ENCODE assay signal across 8 mouse cellular contexts in genomic region chr11:71389659-71390058, GRCm38 (mm10).
DNase-seq lines count a peak whose midpoint lies in the region; ATAC-seq and TF ChIP-seq lines count a peak whose summit lies in the region.

No protein-coding gene starts in this region.

- peak overlapping the region; percentile 31; the same call in 1 of the 2 replicates for H3K27ac ChIP-seq in forebrain, embryonic 14.5 days (ENCODE audit: low read depth, low read length)

- no peaks in the 10 kb centered on the region for H3K27me3 ChIP-seq in forebrain, embryonic 14.5 days (replicated peaks; ENCODE audit: control insufficient read depth, insufficient read depth, low read length)

- no peaks in the 10 kb centered on the region for H3K36me3 ChIP-seq in forebrain, embryonic 14.5 days (ENCODE audit: control insufficient read depth, insufficient read depth, low read length)

- H3K4me2 ChIP-seq in forebrain, embryonic 14.5 days (ENCODE audit: low read length) = peak overlapping the region; percentile 20; the same call in 1 of the 2 replicates

- peak; percentile 9 for DNase-seq in lung, postnatal 14 days
- no peak for DNase-seq in lung, adult 2 months
- DNase-seq in cerebellum, adult 18-20 months = peak; percentile 38 to 43
- DNase-seq in forebrain, embryonic 14.5 days (ENCODE audit: low spot score) = peak; percentile 64
- peak; percentile 28 to 34 for DNase-seq in layer of hippocampus, postnatal 36 days
- DNase-seq in retina, postnatal 7 days (ENCODE audit: low read depth, low spot score) = peak; percentile 53
- no peak for DNase-seq in spleen, postnatal 14 days (ENCODE audit: low spot score in 2 of 2)

- no peak overlapping the region for H3K4me3 ChIP-seq in lung, adult 2 months (replicated peaks; ENCODE audit: extremely low read depth, low read depth, low read length)
- H3K4me3 ChIP-seq in forebrain, embryonic 14.5 days (ENCODE audit: low read depth, low read length) = no peak overlapping the region

- TF ChIP-seq POLR2A in lung, adult 2 months (IDR thresholded peaks at IDR 0.05; ENCODE audit: borderline replicate concordance, extremely low read depth, low read depth, low read length) = no peak

- no peak overlapping the region; the same call in 1 of the 2 replicates for H3K9ac ChIP-seq in forebrain, embryonic 14.5 days (ENCODE audit: low read length)

- 22% methylated on average over 7 of the region's 7 CpGs for WGBS in lung, adult 2 months
- 8% methylated on average over 7 of the region's 7 CpGs for WGBS in forebrain, embryonic 14.5 days

- peak; percentile 85 for ATAC-seq in forebrain, embryonic 14.5 days
- ATAC-seq in CD4-positive, CD25-positive, alpha-beta regulatory T cell, adult 4 months = no peak

- no peak for TF ChIP-seq CTCF in lung, adult 2 months (IDR thresholded peaks at IDR 0.05; ENCODE audit: insufficient read depth, low read length)

- H3K9me3 ChIP-seq in forebrain, embryonic 14.5 days (replicated peaks; ENCODE audit: control insufficient read depth, low read length) = no peaks in the 10 kb centered on the region

- H3K4me1 ChIP-seq in lung, adult 2 months (ENCODE audit: control insufficient read depth, insufficient read depth, low read length) = no peaks in the 10 kb centered on the region
- peaks cover 7% of the 10 kb centered on the region; the same call in 1 of the 2 replicates for H3K4me1 ChIP-seq in forebrain, embryonic 14.5 days (ENCODE audit: control insufficient read depth, insufficient read depth, low read length)

Comparison
In these comparisons a context has a peak if more than half of its experiments do, and no peak if none do; other contexts are left out.
1. DNase-seq: peak in lung, postnatal 14 days (single experiment), cerebellum, adult 18-20 months (2 of 2), forebrain, embryonic 14.5 days (single experiment), layer of hippocampus, postnatal 36 days (2 of 2) and retina, postnatal 7 days (single experiment); none in lung, adult 2 months (single experiment) and spleen, postnatal 14 days (0 of 2).